Mouse (Mus musculus) liver, postnatal 0 days (tissue): ENCODE measurements around the gene Lmo4.

Experiments used
- CTCF ChIP-seq: sonication (generic); IDR thresholded peaks from 2 replicates; pipeline ENCODE4 v1.5.1; 2016; ENCODE audit warnings: antibody characterized with exemption, low read depth
- EP300 ChIP-seq: IDR thresholded peaks from 2 replicates; pipeline ENCODE4 v1.6.1; 2016; ENCODE audit warnings: antibody characterized with exemption, low read depth, mild to moderate bottlenecking

DNA sequence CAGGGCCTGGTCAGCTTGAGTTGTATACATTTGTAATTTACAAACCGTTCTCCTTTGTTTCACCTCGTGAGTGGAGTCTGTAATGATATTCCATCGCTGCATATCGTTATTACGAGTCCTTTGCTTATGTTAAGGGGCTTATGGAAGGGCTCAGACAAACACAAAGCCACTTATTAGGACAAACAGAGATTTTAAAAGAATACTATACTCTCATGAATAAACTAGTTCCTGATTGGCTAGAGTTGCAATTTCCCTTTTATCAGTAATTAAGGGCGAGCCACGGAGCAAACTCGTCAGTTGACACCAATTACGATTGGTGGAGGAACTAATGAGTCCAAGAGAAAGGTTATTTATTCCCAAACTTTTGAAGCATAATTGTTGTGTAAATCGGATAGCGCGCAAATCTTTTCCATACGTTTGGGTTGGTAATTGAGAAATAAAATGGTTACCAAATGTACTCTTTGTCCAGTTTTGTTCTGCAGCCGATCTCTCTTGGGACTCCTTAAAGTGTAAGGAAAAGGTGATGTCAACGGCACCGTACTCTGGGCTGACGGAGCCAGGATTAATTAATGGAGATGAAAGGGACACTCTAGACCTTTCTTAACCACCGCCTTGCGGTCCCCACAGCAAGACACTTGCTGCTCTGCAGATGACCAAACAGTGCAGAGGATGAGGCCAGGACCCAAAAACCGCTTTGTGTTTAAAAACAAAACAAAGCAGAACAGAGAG lies 18.5 kb upstream of the Lmo4 start:
- TF ChIP-seq CTCF (no peak), EP300 (no peak)
